Mouse (Mus musculus) skeletal muscle tissue, adult 2 months (tissue): ENCODE measurements around the gene Cracr2b.
A peak's percentile ranks its signal among the peaks of the same experiment; 100 is the strongest.

Experiments used
- DNase-seq: peaks from one replicate; pipeline ENCODE4 v3.0.0-alpha.2; 2012; ENCODE audit warnings: low read depth, low spot score

Gene Cracr2b

DNA sequence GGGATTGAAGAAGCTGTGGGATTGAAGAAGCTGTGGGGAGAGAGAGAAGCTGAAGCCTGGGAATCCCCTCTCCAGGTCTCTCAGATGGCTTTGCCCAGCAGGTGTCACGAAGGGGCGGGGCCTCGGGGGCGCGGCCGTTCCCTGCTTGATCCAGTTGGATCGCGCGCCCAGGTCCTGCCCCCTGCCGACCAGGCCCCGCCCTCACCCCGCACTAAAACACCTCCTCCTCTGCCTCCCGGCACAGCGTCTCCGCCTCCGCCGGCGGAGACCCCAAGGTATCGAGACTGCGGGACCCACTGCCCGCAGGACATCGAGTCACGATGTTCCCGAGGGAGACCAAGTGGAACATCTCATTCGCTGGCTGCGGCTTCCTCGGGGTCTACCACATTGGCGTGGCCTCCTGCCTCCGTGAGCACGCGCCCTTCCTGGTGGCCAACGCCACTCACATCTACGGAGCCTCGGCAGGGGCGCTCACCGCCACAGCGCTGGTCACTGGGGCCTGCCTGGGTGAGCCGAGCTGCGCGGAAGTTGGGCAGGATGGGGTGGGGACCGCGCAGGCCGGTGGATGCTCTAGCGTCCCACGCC is 5.8 kb upstream of the Cracr2b start, which contains the start of gene Pnpla2:
Gene Pnpla2 (plus strand): TSS at position 232 of the 585 bp plus-strand sequence.
- peak; percentile 89 for DNase-seq

DNA sequence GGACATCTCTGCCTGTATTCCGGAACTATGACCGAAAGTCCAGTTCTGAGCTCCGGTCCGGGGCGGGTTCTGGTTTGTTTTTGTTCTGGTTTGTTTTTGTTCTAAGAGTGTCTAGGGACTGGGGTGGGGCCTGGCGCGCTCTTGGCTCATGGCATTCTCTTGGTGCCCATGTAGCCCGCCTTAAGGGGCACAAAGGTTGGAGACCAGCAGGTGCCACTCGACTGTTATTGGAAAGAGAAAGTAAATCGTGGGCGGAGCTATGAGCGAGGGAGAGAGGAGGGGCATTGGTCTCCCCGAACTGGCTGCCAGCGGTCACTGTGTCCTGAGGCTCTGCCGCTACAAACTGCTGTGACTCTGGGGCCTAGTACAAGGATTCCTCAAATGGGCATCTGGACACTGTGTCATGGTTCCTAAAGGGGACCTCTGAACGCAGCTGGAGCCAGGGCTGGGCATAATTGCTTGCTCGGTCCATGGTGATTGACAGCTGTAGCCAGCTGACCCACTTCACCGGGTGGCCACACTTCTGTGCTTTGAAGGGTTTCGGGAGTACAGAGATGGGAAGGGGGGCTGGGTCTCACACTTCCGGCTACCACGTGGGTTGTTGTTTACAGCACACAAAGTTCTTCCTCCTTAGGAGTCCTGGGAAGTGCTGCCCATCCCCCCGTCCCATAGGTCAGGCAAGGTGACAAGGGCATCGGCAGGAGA is 5.1 kb upstream of the Cracr2b start:
- DNase-seq = no peak

- DNase-seq = no peak
Observed at GRCm38 (mm10) chr7:141456739-141457138, 4.2 kb upstream of the Cracr2b start.

DNA sequence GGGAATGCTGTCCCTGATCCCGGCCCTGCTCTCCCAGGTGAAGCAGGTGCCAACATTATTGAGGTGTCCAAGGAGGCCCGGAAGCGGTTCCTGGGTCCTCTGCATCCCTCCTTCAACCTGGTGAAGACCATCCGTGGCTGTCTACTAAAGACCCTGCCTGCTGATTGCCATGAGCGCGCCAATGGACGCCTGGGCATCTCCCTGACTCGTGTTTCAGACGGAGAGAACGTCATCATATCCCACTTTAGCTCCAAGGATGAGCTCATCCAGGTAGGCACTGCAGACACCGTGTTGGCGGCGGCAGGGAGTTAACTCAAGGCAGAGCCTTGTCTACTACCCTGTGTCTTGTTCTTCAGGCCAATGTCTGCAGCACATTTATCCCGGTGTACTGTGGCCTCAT is 3.7 kb upstream of the Cracr2b start:
- DNase-seq = no peak

DNA sequence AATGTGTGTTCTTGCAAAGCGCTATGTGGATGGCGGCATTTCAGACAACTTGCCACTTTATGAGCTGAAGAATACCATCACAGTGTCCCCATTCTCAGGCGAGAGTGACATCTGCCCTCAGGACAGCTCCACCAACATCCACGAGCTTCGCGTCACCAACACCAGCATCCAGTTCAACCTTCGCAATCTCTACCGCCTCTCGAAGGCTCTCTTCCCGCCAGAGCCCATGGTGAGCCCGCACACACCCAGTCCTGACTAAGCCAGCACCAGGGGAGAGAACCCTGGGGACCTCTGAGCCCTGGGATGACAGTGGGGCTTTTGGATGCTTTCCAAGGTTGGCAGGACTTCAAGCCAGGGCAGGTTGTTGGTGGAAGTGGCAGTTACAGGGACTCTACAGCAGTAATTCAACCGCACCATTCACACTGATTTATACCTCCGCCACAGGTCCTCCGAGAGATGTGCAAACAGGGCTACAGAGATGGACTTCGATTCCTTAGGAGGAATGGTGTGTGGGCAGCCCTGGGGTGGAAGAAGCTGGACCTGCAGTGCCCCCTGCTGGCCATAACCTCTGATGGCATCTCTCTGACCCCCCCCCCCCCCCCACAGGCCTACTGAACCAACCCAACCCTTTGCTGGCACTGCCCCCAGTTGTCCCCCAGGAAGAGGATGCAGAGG is 2.8 kb upstream of the Cracr2b start:
- no peak for DNase-seq

DNA sequence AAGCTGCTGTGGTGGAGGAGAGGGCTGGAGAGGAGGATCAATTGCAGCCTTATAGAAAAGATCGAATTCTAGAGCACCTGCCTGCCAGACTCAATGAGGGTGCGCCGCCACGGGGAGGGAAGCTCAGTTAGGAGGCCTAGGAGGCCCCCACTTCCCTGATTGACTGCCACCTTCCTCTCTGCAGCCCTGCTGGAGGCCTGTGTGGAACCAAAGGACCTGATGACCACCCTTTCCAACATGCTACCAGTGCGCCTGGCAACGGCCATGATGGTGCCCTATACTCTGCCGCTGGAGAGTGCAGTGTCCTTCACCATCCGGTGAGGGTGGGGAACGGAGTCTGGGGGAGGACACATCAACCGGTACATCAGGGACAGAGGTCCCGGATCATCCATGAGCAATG is 2.2 kb upstream of the Cracr2b start:
- no peak for DNase-seq

DNA sequence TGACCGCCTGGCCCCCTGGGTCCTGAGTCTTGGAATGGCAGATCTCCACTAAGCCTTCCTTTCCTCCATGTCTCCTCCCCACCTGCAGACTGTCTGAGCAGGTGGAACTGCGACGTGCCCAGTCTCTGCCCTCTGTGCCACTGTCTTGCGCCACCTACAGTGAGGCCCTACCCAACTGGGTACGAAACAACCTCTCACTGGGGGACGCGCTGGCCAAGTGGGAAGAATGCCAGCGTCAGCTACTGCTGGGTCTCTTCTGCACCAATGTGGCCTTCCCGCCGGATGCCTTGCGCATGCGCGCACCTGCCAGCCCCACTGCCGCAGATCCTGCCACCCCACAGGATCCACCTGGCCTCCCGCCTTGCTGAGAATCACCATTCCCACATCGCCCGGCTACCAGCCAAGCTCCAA is 1.6 kb upstream of the Cracr2b start:
- DNase-seq = no peak

- DNase-seq = no peak
Observed at GRCm38 (mm10) chr7:141460001-141460390, 898 bp upstream of the Cracr2b start.

GRCm38 (mm10) chr7:141461521-141462332 is 833 bp downstream of the Cracr2b start:
- no peak for DNase-seq

DNA sequence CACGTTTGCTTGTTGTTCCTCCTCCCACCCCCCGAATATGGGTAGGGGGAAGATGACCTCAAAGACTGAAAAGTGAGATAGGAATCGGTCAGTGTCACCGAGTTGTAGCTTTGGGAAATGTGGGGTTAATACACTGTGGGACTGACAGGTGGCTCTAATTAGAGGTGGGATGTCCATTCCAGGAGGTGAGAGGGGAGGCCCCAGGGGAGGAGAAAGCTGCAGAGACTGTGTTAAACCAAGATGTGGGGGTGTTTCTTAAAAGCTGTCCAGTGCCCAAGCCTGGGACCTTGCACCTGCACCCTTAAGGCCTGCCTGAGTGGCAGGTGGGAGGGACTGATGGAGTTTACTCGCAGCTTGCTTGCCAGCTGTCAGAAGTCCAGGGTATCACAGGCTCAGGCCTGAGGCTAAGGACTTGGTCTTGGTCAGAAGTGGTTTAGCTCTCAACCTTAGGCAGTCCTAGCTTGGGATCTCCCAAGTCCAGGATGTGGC is 1.5 kb downstream of the Cracr2b start:
- no peak for DNase-seq

DNA sequence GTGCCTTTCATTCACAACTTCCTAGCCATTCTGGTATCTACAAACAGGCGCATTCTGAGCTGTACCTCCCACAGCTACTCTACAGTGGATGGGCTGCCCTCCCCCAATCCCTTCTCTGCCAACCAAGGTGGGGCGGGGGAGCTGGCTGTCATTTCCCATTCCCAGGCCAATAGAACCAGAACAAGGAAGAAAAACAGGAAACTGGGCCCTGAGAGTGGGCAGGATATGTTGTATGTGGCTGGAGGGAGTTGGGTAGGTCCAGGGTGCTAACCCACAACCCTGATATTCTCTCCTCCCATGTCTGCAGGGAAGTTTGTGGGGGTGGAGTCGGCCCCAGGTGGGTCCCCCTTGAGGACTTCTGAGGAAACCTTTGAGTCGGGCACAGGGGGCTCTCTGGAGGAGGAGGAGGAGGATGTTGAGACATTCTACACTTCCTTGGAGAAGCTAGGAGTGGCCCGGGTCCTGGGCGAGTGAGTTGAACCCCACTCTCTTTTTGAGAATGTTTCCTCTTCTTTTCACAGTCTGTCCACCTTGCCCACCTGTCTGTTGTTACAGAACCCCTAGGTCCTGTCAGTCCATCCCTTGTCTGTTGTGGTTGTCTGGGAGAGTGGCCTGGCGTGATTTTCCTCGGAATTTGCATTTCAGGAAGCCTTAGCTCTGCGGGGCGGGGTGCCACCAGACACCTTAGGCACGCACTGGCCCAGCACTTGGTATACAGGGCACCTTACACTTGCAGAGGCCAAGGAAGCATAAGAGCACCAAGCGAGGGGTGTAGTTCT is 3.1 kb downstream of the Cracr2b start:
- DNase-seq = no peak

GRCm38 (mm10) chr7:141464603-141465201 is 3.8 kb downstream of the Cracr2b start:
- DNase-seq = no peak

DNA sequence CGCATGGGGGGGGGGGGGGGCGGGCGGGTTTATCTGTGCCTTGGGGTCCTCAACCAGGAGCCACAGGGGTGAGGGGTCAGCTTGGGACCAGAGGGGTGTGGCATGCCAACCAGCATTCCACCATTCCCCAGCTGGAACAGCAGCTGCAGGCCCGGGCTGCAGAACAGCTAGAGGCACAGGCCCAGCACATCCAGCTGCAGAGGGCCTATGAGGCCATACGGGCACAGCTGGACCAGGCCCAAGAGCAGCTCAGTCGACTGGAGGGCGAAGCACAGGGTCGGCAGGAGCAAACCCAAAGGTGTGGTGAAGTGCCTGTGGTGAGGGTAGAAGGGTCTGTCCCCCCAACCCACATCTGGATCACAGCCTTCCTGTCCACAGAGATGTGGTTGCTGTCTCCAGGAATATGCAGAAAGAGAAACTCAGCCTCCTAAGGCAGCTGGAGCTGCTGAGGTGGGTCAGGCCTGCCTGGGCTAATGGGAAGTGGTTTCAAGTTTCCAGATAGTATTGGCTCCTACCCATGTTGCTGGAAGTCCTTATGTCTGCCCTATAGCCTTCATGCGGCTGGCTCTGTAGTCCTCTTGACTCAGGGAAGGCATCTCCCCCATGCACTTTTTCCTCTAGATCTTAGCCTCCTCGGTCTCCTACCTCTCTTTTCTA is 4.6 kb downstream of the Cracr2b start:
- no peak for DNase-seq

GRCm38 (mm10) chr7:141466045-141466394 is 5.1 kb downstream of the Cracr2b start:
- no peak for DNase-seq

- no peak for DNase-seq
Observed at GRCm38 (mm10) chr7:141466607-141467148, 5.8 kb downstream of the Cracr2b start.

GRCm38 (mm10) chr7:141467230-141468030 is 6.5 kb downstream of the Cracr2b start, which contains the start of gene Cd151:
Gene Cd151, plus strand, starts transcription at chr7:141467392.
- peak; percentile 69 for DNase-seq

GRCm38 (mm10) chr7:141468164-141468521 is 7.2 kb downstream of the Cracr2b start:
- DNase-seq = no peak

DNA sequence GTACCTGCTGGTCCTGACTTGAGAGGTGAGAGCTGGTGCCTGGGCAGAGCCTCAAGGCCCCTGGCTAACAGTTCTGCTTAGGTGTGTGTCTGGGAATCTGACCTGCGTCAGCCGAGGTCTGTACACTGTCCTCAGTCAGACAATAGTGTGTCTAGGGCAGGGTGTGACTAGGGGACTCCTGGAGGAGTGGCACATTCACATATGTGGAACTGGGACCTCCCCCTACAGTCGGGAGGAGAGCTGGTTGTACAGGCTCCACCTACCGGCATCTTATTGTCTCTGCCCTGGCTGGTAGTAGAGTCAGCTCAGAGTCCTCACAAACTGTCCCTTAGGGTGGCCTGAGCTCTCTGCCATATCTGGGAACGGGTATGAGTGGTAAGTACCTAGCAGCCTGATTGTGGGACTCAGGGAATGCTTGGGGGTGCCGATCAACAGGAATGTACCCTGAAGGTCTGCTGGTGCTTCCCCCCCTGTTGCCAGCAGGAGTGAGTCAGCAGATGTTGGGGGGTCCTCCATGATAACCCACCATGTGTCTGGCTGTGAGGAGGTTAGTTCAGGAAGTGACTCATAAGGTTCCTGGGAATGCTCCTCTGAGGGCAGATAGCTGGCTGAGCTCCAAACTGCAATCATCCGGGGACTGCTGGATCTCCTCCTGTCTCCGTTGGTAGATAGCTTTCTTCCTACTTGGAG is 7.8 kb downstream of the Cracr2b start:
- DNase-seq = peak; percentile 75

DNA sequence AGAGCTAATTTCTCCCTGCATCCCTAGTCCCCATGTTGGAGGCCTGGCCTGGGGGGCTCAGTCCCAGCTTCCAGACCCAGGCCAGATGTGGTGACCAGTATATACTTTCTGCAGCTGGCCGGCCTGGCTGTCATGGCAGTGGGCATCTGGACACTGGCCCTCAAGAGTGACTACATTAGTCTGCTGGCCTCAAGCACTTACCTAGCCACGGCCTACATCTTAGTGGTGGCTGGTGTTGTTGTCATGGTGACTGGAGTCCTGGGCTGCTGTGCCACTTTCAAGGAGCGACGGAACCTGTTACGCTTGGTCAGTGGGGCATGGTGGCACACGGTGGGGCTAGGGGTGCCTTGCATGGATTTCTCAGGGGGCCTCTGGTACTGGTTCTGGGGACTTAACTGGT is 8.5 kb downstream of the Cracr2b start:
- DNase-seq = no peak
